16 mouse cellular contexts compared by ENCODE assay signal in genomic region chr7:122793655-122794346, GRCm38 (mm10).
DNase-seq lines count a peak whose midpoint lies in the region; ATAC-seq and TF ChIP-seq lines count a peak whose summit lies in the region.
"Had no signal": no experiment of that assay in that cellular context is flagged by ENCODE, and none has a peak within 500 bp of the region (broad histone marks: within the 10 kb centered on the region; RNA-seq: fewer than 3 reads in every experiment).

No protein-coding gene starts in this region.

- H3K9ac ChIP-seq in lung, postnatal 0 days (replicated peaks; ENCODE audit: low read depth) = no peak overlapping the region
- H3K9ac ChIP-seq: heart, embryonic 13.5 days; limb, embryonic 13.5 days; liver, embryonic 15.5 days; midbrain, embryonic 12.5 days had no signal

- intact Hi-C loops in gastrocnemius, adult 2 months (cut with DNase I) = no loop called here
- intact Hi-C loops in gastrocnemius, postnatal 36 days (cut with DNase I) = no loop called here

- ATAC-seq in lung, postnatal 0 days = no peak
- no peak for ATAC-seq in monocyte, adult 5-6 weeks (replicated peaks; ENCODE audit: insufficient number of reproducible peaks, low FRiP score, low TSS enrichment, poor library complexity, severe bottlenecking)
- ATAC-seq: CD4-positive, CD25-positive, alpha-beta regulatory T cell, adult 4 months had no signal

- H3K27ac ChIP-seq in gastrocnemius, adult 2 months = no peak overlapping the region
- no peak overlapping the region for H3K27ac ChIP-seq in lung, postnatal 0 days (ENCODE audit: low read length)
- H3K27ac ChIP-seq: heart, embryonic 13.5 days; left cerebral cortex, adult 2 months; limb, embryonic 13.5 days; liver, embryonic 15.5 days; macrophage; midbrain, embryonic 12.5 days had no signal

- WGBS in lung, postnatal 0 days = 40% methylated on average over 6 of the region's 6 CpGs

- no peak for TF ChIP-seq CTCF in gastrocnemius, adult 2 months (IDR thresholded peaks at IDR 0.05)
- TF ChIP-seq CTCF in lung, postnatal 0 days (IDR thresholded peaks at IDR 0.05) = no peak

- H3K9me3 ChIP-seq in lung, postnatal 0 days (ENCODE audit: low read length) = no peaks in the 10 kb centered on the region
- H3K9me3 ChIP-seq: heart, embryonic 13.5 days; limb, embryonic 13.5 days; liver, embryonic 15.5 days; midbrain, embryonic 12.5 days had no signal

- H3K4me3 ChIP-seq in gastrocnemius, adult 2 months = no peak overlapping the region
- H3K4me3 ChIP-seq in lung, postnatal 0 days (ENCODE audit: low read depth, low read length) = no peak overlapping the region
- H3K4me3 ChIP-seq: heart, embryonic 13.5 days; left cerebral cortex, adult 2 months; limb, embryonic 13.5 days; liver, embryonic 15.5 days; midbrain, embryonic 12.5 days had no signal

- no peaks in the 10 kb centered on the region for H3K4me1 ChIP-seq in lung, postnatal 0 days (ENCODE audit: insufficient read depth, low read depth, low read length)
- H3K4me1 ChIP-seq: heart, embryonic 13.5 days; limb, embryonic 13.5 days; liver, embryonic 15.5 days; midbrain, embryonic 12.5 days had no signal

- no peaks in the 10 kb centered on the region for H3K36me3 ChIP-seq in lung, postnatal 0 days (ENCODE audit: insufficient read depth, low read length)
- H3K36me3 ChIP-seq: heart, embryonic 13.5 days; limb, embryonic 13.5 days; liver, embryonic 15.5 days; midbrain, embryonic 12.5 days had no signal

- H3K27me3 ChIP-seq in lung, postnatal 0 days (replicated peaks; ENCODE audit: insufficient read depth, low read length) = no peaks in the 10 kb centered on the region
- H3K27me3 ChIP-seq: heart, embryonic 13.5 days; limb, embryonic 13.5 days; liver, embryonic 15.5 days; midbrain, embryonic 12.5 days had no signal

- DNase-seq in gastrocnemius, adult 2 months = peak; percentile 23
- DNase-seq in gastrocnemius, postnatal 36 days = no peak
- peak; percentile 4 for DNase-seq in lung, postnatal 36 days
- DNase-seq in lung, postnatal 0 days (ENCODE audit: low spot score) = no peak
- peak; percentile 31 to 64 for DNase-seq in kidney, adult 8-10 months
- DNase-seq in kidney, postnatal 36 days = peak; percentile 67 to 74
- DNase-seq: adrenal gland, postnatal 25 days; thymus, adult 18-20 months had no signal

- no peak overlapping the region for H3K4me2 ChIP-seq in lung, postnatal 0 days (replicated peaks; ENCODE audit: low read depth, low read length)
- H3K4me2 ChIP-seq: heart, embryonic 13.5 days; limb, embryonic 13.5 days; liver, embryonic 15.5 days; midbrain, embryonic 12.5 days had no signal

- no peak for TF ChIP-seq EP300 in lung, postnatal 0 days (IDR thresholded peaks at IDR 0.05)

Comparison
In these comparisons a context has a peak if more than half of its experiments do, and no peak if none do; other contexts are left out.
1. DNase-seq: peak in gastrocnemius, adult 2 months (single experiment), lung, postnatal 36 days (single experiment), kidney, adult 8-10 months (2 of 2) and kidney, postnatal 36 days (2 of 2); none in gastrocnemius, postnatal 36 days (0 of 2) and lung, postnatal 0 days (single experiment).